Mouse (Mus musculus) megakaryocyte progenitor cell, adult 5-6 weeks (primary cell): ENCODE results near the gene Cd163. TPM values are rescaled to one million over a fixed set of nuclear protein-coding genes. Genes with fewer than 3 reads are reported as not detected.

ENCODE experiments used
- ATAC-seq: replicated peaks from 2 replicates; pipeline ENCODE4 v1.8.0; 2016; ENCODE audit warnings: mild to moderate bottlenecking, moderate TSS enrichment, inconsistent platforms; ENCODE audit not compliant: poor library complexity
- total RNA-seq, 2 experiments: library from RNA; stranded (forward) in 1 of 2; stranded (reverse) in 1 of 2; fragments of 157-497, 149-512 nt in 1 of 2; fragments of 200-1000 nt in 1 of 2; gene quantifications; 2 replicates each; pipeline versions ENCODE4 v1.2.3 to v1.2.4; 2015 to 2017

The Cd163 gene
- total RNA-seq, 2 experiments from 2014 or later = 0.86 to 2.7 TPM

GRCm38 (mm10) chr6:124358953-124359352, 54.5 kb downstream of the Cd163 start:
- ATAC-seq = peak; percentile 73

DNA sequence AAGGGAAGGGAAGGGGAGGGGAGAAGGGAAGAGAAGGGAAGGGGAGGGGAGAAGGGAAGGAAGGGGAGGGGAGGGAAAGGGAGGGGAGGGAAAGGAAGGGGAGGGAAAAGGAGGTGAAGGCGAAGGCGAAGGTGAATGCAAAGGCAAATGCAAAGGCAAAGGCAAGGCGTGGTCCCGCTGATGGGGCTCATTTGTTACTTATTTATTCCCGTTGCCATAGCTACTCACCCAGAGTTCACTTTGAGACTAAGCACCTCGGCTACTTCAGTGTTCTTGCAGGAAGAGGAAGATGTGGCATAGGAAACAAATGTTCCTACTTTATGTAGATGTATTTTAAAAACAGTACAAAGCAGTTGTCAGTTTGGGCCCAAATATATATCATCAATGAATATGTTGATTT, 56.1 kb downstream of the Cd163 start:
- 0 out of 2 replicates have a peak, but pooled peaks have one; percentile 47 for ATAC-seq

DNA sequence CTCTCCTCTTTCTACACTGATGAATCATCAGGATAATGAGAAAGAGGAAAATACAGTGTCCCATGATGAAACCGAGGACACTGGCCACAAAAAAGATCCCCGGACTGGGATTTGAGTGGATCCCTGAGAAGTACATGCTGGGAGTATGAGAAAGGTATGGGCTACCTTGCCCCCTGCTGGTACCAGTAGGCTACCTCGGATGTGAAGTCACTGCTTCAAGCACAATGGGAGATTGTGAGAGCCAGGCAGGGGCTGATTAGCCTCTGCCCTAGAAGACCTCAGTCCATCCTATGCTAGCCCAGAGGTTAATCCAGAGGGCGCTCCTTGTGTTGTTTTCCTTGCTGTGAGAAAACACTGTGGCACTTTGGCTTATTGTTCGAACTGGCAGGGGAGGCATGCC, 59.9 kb downstream of the Cd163 start:
- ATAC-seq = peak; percentile 90

DNA sequence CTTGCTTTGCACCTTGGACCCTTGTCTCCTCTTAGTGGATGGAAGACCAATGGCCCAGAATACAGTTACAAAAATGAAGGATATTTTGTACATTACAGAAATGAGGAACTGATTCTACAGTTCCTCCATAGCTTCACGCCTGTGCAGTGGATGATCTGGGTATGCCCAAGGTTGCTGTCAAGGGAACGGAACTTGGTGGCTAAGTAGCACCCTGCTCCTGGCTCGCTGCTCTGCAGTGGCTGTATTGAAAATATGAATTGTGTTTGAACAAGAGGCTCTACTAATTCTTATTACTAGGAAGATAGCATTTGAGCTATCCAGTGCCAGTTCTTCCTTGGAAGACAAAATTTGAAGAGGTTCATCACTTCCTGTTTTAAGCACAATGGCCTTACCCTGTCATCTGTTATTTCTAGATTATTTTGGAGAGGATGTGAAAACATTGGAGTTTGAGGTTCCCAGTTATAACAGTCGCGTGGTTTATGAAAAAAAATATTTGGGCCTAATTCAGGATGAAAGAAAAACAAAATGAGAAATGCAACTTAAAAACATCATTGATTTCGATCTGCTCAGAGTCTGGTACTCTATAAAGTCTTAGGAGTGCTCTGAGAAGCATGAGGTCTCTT, 69.2 kb downstream of the Cd163 start:
- ATAC-seq = peak; percentile 30

DNA sequence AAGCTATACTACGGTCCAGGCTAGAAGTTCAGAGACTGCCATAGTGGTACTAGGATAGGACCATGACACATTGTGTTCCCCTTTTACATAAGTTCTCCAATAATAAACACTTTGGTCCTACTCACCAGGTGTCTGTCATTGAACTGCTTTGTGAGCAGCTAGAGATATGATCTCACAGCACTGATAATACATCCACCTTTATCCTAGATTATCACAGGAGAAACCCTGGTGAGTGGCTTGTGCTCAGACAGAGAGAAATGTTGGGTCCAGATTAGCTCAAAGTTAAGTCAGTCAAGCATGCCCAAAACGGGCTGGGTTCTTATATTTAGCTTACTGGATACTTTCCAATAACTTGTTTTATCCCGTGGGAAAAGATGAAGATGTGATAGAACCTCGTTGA, 70.2 kb downstream of the Cd163 start:
- no peak for ATAC-seq

- ATAC-seq = peak; percentile 74
Observed at GRCm38 (mm10) chr6:124375435-124375884, 71.0 kb downstream of the Cd163 start.

DNA sequence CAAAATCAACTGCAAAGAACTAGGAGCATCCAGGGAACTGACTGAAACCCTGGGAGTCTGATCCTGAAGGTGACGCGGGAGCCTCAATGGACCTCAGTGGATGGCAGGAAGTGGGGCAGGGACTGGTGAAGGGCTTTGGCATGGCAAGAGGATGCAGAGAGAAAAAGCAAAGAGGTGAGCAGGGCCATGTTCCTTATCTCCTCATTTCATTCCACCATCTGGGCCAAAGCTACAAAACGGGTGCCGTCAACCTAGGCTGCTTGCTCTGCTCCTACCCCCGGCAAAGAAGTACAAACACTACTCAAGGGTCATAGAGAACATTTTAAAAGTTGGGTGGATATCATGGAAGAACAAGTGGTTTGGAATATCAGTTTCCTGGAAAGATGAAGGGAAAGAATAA, 71.9 kb downstream of the Cd163 start:
- ATAC-seq = peak; percentile 35

GRCm38 (mm10) chr6:124377494-124378255, 73.2 kb downstream of the Cd163 start:
- no peak for ATAC-seq

- peak; percentile 35 for ATAC-seq
Observed at GRCm38 (mm10) chr6:124379331-124379730, 74.9 kb downstream of the Cd163 start.

Other genes starting within 250 kb of the Cd163 start
- gene Vmn2r27, start 72.8 kb upstream of the Cd163 start, total RNA-seq (2015) = not detected in 2 replicates
- not detected in 2 replicates for gene Vmn2r27, start 72.8 kb upstream of the Cd163 start, total RNA-seq (2017)
- gene Pex5, start 110.4 kb downstream of the Cd163 start, total RNA-seq (2015) = 15.5 and 20.7 TPM in 2 replicates
- gene Pex5, start 110.4 kb downstream of the Cd163 start, total RNA-seq (2017) = 18.9 and 20.6 TPM in 2 replicates
- gene Clstn3, start 160.1 kb downstream of the Cd163 start, total RNA-seq (2015) = 5.1 and 8.7 TPM in 2 replicates
- 6.8 and 10.4 TPM in 2 replicates for gene Clstn3, start 160.1 kb downstream of the Cd163 start, total RNA-seq (2017)
- gene C1rl, start 188.5 kb downstream of the Cd163 start, total RNA-seq (2015) = 3.3 and 3.5 TPM in 2 replicates
- 5.6 and 6.8 TPM in 2 replicates for gene C1rl, start 188.5 kb downstream of the Cd163 start, total RNA-seq (2017)
- 2.8 and 3.3 TPM in 2 replicates for gene C1ra, start 207.7 kb downstream of the Cd163 start, total RNA-seq (2015)
- 3.5 and 4.0 TPM in 2 replicates for gene C1ra, start 207.7 kb downstream of the Cd163 start, total RNA-seq (2017)
- not detected in 2 replicates for gene C1s1, start 237.7 kb downstream of the Cd163 start, total RNA-seq (2015)
- gene C1s1, start 237.7 kb downstream of the Cd163 start, total RNA-seq (2017) = not detected in 2 replicates